Mouse (Mus musculus) kidney, postnatal 36 days (tissue): ENCODE measurements at regions not wholly inside any gene's neighbourhood (a gene's known extent, or its start where the extent isn't known, plus 50 kb on each side); places are given as distances from the start of the nearest gene placed in this dataset.

Experiments
- DNase-seq, 2 experiments: peaks; one replicate each; pipeline ENCODE4 v3.0.0; 2021 to 2022; ENCODE audit warnings: mixed read lengths in 2 of 2

- DNase-seq: no peak
Observed at GRCm38 (mm10) chr9:35328503-35328902, 60.8 kb downstream of the Rpusd4 start.

- no peak for DNase-seq
Observed at GRCm38 (mm10) chr9:35330386-35330785, 62.7 kb downstream of the Rpusd4 start.

DNA sequence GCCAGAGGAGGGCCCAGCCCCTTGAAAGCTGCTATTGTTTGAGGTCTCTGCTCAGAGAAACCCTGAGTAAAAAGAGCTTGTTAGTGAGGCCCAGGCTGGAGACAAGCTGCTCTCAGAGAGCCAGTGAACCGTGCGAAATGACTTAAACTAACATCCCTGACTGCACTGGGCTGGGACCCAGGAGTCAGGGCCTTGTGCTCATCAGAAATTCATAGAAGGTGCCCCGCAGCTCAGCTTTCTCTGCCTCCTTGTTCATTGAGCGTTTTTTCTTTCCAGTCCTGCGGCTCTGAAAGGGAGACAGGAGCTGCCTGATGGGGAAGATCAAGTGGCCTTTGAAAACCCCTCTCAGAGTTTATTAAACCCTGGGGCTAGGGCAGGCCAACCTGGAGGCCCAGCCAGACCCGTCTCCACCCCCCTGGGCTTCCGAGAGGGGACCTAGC lies 63.6 kb downstream of the Rpusd4 start:
- peak; percentile 68 to 72 for DNase-seq

DNA sequence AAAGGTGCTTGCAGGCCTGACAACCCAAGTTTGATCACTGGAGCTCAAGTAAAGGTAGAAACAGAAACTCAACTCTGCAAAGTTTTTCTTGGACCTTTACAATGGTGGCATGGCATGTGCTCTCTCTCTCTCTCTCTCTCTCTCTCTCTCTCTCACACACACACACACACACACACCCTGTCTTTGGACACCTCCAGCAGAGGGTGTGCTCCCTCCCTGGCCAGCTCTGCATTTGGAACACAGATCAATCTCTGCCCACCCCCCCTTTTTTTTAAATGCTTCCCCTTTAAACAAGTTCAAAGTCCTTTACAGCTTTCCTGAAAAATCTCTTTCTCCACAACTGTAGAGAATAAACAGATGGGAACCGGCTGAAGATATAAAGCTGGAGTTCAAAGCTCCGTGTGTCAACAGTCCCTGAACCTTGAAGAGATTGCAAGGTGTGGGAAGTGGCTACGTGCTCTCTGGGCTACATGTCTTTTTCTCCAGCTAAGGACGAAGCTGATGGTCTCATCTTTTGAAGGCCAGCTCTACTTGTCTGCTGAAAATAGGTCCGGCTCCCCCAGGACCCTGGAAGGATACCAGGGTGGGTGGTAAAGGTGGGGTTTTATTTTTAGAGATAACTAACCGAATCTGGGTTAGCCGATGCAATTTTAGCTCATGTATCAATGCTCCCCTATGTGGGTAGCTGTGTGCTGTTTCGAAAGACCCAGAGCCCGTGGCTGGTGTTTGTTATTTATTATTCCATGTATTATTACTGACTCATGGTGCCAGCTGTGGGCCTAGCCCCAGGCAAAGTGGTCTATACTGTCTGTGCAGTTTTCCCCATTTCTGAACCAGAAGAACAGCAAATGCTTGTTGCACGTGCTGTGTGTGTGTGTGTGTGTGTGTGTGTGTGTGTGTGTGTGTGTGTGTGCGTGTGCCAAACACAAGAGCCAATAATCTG lies 65.3 kb downstream of the Rpusd4 start:
- no peak for DNase-seq

DNA sequence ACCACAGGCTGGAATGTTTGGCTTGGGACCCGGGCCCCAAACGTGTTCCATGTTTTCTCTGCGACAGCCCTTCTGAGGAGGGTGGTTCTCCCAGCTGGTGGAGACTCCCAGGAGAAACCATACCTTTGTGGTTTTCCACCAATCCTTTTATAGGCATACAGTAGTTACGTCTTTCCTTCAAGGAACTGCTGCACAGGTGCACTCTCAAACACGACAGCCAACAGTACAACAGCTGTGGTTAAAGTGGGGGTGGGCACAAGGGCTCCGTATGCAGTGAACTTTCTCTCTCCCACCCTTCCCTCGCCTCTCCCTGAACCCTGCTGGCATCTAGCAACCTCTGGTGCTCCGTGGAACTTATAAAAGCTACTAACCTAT lies 66.0 kb downstream of the Rpusd4 start:
- DNase-seq: no peak

- DNase-seq: no peak
Observed at GRCm38 (mm10) chr9:35334536-35334935, 66.9 kb downstream of the Rpusd4 start.

- no peak for DNase-seq
Observed at GRCm38 (mm10) chr9:35335181-35335580, 67.5 kb downstream of the Rpusd4 start.

GRCm38 (mm10) chr9:35335888-35336700 lies 68.4 kb downstream of the Rpusd4 start:
- DNase-seq: no peak

- no peak for DNase-seq
Observed at GRCm38 (mm10) chr9:35336701-35337055, 69.0 kb downstream of the Rpusd4 start.

DNA sequence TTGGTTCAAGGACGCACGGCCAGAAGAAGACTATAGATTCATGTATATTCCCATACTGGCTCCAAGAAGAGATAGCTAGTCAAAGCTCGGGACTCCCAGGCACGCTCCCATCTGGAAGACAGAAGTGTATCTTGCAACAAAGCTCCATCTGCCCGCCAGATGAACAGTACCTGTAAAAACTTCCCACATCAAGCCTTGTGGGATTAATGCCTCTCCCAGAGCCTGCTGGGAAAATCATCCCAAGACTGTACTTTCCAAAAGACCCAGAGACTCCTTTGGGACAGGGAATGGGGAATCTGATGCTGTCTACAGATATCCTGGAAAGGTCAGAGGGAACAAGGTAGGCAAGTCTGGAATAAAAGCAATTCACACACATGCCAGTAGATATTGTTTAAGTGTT lies 71.2 kb downstream of the Rpusd4 start:
- DNase-seq: no peak

- no peak for DNase-seq
Observed at GRCm38 (mm10) chr9:35339492-35340262, 72.0 kb downstream of the Rpusd4 start.

- no peak for DNase-seq
Observed at GRCm38 (mm10) chr9:35340263-35340573, 72.6 kb downstream of the Rpusd4 start.

DNA sequence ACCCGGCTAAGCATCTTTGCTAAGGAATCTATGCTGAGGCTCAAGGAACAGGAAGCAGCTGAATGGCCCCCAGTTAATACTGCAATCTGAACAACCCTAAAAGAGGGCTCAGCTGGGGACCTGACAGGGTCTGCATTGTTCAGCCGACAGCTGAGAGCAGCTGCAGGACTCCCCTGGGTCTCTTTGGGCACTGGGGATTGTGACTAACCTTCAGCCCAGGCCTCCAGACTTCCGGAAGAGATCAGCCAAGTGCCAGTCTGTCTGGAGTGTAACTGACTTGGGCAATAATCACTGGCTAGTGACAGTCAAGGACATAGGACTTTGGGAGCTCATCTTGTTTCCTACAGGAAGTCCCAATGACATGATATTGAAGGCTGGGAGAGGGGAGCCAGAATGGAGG lies 73.1 kb downstream of the Rpusd4 start:
- DNase-seq: no peak

DNA sequence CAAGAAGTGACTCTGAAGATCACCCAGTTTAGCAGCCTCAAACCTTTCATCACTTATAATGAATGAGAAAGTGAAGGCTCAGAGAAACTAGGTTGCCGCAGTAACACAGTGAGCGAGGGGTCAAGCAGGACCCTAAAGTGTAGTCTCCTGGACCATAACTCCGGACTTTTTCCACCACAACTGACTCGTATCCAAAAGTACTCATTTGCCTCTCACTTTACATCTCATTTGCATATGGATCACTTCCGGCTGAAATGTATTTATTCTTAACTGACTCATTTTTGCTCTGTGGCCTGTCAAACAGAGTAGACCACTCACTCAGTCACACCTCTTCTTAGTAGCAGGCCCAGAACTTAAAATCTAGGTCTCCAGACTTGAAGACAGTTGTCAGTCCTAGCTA lies 73.7 kb downstream of the Rpusd4 start:
- no peak for DNase-seq

- DNase-seq: no peak
Observed at GRCm38 (mm10) chr9:35342436-35342835, 74.8 kb downstream of the Rpusd4 start.

GRCm38 (mm10) chr9:35343336-35343735 lies 75.7 kb downstream of the Rpusd4 start:
- DNase-seq: no peak

DNA sequence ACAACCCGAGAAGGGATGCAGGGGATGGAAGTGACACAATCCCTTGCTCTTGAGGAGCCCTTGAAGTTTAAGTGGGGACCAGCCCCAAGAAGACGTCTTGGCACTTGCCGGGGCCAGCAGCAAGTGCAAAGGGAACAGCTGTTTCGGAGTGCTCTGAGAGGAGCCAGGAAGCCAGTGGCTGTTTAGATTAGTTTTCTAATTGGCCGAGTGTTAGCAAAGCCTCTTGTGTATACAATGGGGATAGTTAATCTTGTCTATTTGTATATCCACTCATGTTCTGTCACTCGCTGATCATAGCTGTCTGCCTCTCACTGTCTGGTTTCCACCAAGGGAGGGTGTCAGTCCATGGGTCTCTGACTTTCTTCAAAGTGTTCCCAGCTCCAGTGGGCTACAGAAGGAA lies 76.6 kb upstream of the Cdon start:
- no peak for DNase-seq

DNA sequence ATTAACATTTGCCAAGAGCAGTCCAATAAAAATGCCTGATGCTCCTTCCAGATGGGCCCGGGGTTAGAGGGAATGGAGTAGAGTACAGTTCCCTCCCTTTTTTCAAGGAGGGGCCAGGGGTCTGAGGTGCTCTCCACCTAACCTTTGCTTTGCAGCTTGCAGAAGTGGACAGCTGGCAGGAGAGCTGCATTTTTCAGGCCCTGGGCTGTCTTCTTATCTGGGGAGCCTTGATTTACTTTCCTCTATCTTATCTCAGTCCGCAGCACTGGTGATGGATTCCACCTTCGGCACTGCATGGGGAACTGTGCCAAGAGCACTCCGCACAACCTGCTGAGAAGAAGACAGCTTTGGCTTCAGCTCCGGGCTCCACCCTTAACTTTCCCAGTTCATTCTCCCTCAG lies 74.5 kb upstream of the Cdon start:
- DNase-seq: no peak

DNA sequence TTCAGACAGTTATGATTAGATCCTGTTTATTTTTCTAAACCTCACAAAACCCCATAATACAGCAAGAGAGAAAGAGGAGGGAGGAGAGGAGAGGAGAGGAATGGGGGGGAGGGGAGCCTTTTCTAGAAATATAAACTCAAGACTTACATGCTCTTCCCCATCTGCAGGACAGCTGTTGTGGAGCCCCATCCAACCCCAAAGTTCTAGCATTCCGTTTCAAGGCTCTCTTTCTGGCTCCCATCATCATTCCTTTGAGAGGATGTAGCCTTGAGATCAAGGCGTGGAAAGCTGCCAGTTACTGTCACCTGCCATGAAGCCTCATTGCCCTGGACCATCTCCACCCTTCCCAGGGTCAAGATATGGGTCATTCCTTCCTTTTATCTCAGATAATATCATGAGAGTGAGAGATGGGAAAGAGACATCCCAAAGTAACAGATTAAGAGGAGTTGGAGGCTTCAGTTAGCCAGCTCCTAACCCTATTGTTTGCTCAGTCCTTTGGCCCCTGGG lies 70.8 kb upstream of the Cdon start:
- DNase-seq: no peak

- DNase-seq: no peak
Observed at GRCm38 (mm10) chr9:35351576-35351975, 69.4 kb upstream of the Cdon start.

DNA sequence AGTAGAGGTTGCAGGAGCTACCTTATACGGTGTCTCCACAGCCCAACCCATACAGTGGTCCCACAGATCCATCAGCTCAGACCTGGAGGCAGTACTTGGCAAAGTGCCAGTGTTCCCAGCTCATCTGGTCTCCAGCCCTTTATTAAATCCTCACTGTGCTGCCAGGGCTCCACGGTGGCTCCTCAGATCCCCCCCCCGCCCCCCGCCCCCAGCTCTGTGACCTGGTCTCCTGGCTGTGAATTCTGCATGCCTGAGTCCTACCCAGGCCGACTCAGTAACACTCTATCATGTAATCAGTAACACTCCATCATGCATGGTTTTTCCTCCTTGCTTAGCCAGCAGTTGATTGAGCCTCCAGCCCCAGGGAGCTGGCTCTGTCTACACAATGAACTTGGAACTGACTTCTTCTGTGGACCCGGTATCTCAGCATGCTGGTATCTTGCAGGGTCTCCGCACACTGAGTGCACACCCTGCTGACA lies 66.2 kb upstream of the Cdon start:
- no peak for DNase-seq

DNA sequence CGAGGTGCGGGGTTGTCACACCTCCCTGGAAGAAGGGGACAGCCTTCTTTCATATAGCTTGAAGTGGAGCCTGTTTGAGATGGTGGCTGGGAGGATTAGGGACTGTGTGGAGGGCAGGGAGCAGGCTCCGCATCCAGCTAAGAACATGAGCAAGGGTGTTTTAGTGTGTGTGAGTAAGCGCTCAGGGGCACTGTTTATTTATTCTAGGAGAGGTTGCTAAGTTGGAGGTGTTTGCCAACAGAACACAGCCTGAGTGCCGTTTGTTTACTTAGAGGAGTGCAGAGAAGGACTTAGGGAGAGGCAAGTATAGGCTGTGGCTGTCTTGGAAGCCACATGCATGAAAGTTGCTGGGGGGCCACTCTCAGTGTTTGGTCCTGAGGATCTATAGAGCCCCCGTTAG lies 61.2 kb upstream of the Cdon start:
- DNase-seq: no peak
